Mouse (Mus musculus) CD4-positive, CD25-positive, alpha-beta regulatory T cell, adult 4 months (primary cell): Measurements from ENCODE around the gene Sec1. TPM values are rescaled to one million over a fixed set of nuclear protein-coding genes. Genes with fewer than 3 reads are reported as not detected.

Source experiments
- ATAC-seq: one replicate; pipeline ENCODE4 v1.8.0; 2017
- polyA plus RNA-seq, 2 experiments: library from polyadenylated mRNA; unstranded; fragments of 100-300 nt; shearing (Covaris generic); gene quantifications; one replicate each; pipeline ENCODE4 v1.2.1; 2017

Sec1 gene
- polyA plus RNA-seq: under 1 TPM in 1 of 2 experiments, not detected in 1; 0.30 TPM

- ATAC-seq: no peak
Observed at GRCm38 (mm10) chr7:45693921-45694591, at the start of gene Sec1. Gene Sec1 (minus strand): TSS chr7:45694402.

GRCm38 (mm10) chr7:45742338-45742737 lies 48.1 kb upstream of the Sec1 start:
- ATAC-seq: peak; percentile 56

- ATAC-seq: peak; percentile 89
Observed at GRCm38 (mm10) chr7:45741777-45742176, 47.6 kb upstream of the Sec1 start.

GRCm38 (mm10) chr7:45741308-45741707 lies 47.1 kb upstream of the Sec1 start:
- ATAC-seq: no peak

GRCm38 (mm10) chr7:45739820-45740219 lies 45.6 kb upstream of the Sec1 start:
- no peak for ATAC-seq

- peak; percentile 66 for ATAC-seq
Observed at GRCm38 (mm10) chr7:45739162-45739763, 45.1 kb upstream of the Sec1 start.

- ATAC-seq: peak; percentile 99
Observed at GRCm38 (mm10) chr7:45733477-45733876, 39.3 kb upstream of the Sec1 start.

- ATAC-seq: no peak
Observed at GRCm38 (mm10) chr7:45730727-45731431, 36.7 kb upstream of the Sec1 start.

- no peak for ATAC-seq
Observed at GRCm38 (mm10) chr7:45727625-45728024, 33.4 kb upstream of the Sec1 start.

- ATAC-seq: no peak
Observed at GRCm38 (mm10) chr7:45726419-45726818, 32.2 kb upstream of the Sec1 start.

GRCm38 (mm10) chr7:45725713-45726112 lies 31.5 kb upstream of the Sec1 start, which contains the start of gene Spaca4:
Gene Spaca4 (minus strand): TSS chr7:45725813.
- no peak for ATAC-seq

- ATAC-seq: no peak
Observed at GRCm38 (mm10) chr7:45725151-45725550, 30.9 kb upstream of the Sec1 start.

GRCm38 (mm10) chr7:45723781-45724180 lies 29.6 kb upstream of the Sec1 start:
- no peak for ATAC-seq

- no peak for ATAC-seq
Observed at GRCm38 (mm10) chr7:45723301-45723700, 29.1 kb upstream of the Sec1 start.

GRCm38 (mm10) chr7:45722348-45722713 lies 28.1 kb upstream of the Sec1 start:
- ATAC-seq: no peak

- no peak for ATAC-seq
Observed at GRCm38 (mm10) chr7:45721642-45722347, 27.6 kb upstream of the Sec1 start.

- ATAC-seq: no peak
Observed at GRCm38 (mm10) chr7:45721234-45721571, 27.0 kb upstream of the Sec1 start.

- no peak for ATAC-seq
Observed at GRCm38 (mm10) chr7:45720413-45721233, 26.4 kb upstream of the Sec1 start, which contains the start of gene Fam83e. Gene Fam83e (plus strand): TSS chr7:45721212.

GRCm38 (mm10) chr7:45719738-45720412 lies 25.7 kb upstream of the Sec1 start:
- ATAC-seq: no peak

GRCm38 (mm10) chr7:45719180-45719579 lies 25.0 kb upstream of the Sec1 start:
- no peak for ATAC-seq

GRCm38 (mm10) chr7:45718331-45718730 lies 24.1 kb upstream of the Sec1 start:
- no peak for ATAC-seq

GRCm38 (mm10) chr7:45717918-45718297 lies 23.7 kb upstream of the Sec1 start, which contains the start of gene Sphk2:
Gene Sphk2 (minus strand): TSS chr7:45718002.
- peak; percentile 72 for ATAC-seq
